Mouse (Mus musculus): ENCODE data around the gene Figla.

The Figla gene

DNA sequence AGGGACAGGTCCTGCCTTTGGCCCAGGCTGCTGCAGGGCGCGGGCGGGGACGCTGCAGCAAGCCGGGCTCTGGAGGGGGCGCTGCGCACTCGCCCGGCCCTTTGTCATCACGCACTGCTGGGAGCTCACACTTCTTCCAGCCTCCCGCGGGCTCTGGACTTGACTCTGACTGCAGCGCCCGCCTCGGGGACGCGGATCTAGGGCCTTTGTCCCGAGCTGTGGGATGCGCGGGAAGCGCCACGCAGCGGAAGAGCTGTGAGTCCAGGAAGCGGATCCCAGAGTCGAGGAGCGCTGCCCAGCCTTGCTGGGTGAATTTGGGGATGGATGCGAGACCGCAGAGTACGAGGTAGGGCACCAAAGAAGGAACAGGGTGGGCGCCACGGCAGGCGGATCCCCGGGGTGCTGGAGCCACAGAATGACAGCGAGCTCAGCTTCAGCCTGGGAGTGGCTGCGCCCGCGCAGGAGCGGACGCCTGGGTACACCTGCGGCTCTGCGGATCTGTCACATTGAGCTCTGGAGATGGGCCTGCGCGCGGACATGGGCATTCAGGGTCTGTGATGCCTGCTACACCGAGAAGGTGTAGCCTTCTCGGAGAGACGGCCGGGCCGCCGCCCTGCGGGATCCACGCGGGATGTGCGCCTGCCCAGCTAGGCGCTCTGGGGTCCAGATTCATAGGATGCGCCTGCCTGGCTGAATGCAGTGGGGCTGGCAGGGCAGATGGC lies 12.8 kb downstream of the Figla start, which contains the start of gene Add2:
Add2 (plus strand) TSS at position 81 of the 722 bp plus-strand sequence.
- DNase-seq (ENCODE audit: low read depth, low spot score), result peak; percentile 93

DNA sequence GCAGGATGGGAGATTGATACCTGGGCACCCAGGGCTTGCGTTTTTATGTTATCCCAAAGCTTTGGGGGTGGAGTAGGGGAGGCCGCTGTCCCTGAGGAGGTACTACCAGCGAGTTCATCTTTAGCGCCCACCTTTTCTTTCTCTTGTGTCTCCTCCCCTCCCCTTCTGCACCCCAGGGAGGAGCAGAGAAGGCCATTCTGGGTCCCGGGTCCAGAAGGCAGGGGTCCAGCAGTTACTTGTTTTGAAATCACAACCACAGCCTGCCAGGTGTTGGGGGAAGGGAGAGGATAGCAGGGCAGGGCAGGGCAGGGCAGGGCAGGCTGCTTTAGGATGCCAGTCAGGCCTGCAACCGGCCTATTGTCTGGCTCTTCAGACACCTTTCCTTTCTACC lies 13.3 kb downstream of the Figla start:
- peak; percentile 54 for DNase-seq (ENCODE audit: low read depth, low spot score)

GRCm38 (mm10) chr6:86031527-86031926 lies 15.6 kb downstream of the Figla start:
- peak; percentile 89 for DNase-seq (ENCODE audit: low read depth, low spot score)

DNA sequence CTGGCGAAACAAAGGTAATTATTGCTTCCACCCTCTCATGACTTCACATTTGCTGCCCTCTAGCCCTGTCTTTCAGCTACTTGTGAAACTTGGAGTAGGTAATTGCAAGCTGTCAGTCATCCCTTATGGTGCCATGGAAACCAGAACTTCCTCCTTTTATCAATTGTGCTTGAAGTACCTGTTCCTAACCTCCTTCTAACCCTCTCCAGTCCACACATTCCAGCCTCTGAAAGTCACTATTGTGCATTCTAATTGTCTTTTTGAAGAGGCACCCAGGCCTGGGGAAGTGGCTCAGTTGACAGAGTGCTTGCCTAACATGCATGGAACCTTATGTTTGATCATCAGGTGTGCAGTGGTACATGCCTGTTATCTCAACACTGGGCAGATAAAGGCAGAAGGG lies 17.7 kb downstream of the Figla start:
- DNase-seq (ENCODE audit: low read depth, low spot score), result no peak

DNA sequence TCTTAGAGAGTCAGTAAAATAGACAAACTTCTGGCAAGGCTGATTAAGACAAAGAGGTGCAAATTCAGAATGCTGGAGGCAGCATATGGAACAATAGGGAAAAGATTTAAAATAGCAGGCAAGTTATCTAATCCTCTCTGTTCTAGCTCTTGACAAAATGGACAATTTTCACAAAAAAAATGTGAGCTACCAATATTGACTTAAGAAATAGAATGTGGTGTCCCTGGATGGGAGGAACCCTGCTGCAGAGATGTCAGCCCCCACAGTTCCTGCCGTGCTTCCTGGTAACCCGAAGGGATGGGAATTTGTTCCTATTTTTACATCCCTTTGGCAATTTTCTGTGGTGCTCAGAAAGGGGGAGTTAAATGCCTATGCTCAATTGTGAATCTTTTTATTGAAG lies 22.9 kb downstream of the Figla start:
- DNase-seq (ENCODE audit: low read depth, low spot score), result peak; percentile 89

GRCm38 (mm10) chr6:86040140-86040539 lies 24.2 kb downstream of the Figla start:
- peak; percentile 83 for DNase-seq (ENCODE audit: low read depth, low spot score)

DNA sequence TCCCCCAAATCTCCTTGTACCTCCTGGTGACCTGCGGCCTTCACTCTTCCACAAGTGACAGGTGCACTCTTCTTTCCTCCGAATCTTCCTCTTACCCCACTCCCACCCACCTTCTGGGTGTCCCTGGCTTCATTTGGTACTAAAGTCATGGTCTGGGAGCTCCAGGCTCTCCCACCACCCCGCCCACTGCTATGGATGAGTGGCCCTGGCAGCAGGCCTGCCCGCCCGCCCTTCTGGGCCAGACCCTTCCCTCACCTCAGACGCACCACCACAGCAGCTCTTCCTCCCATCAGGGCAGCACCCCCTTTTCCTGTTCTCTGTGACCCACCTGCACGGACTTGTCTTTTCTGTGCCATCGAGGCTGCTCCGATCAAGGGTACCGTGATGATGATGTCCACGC lies 31.5 kb downstream of the Figla start:
- no peak for DNase-seq (ENCODE audit: low read depth, low spot score)

GRCm38 (mm10) chr6:86048509-86048908 lies 32.5 kb downstream of the Figla start:
- peak; percentile 92 for DNase-seq (ENCODE audit: low read depth, low spot score)

- DNase-seq (ENCODE audit: low read depth, low spot score), result no peak
These were observed 34.8 kb downstream of the Figla start for GRCm38 (mm10) chr6:86050586-86051268.

DNA sequence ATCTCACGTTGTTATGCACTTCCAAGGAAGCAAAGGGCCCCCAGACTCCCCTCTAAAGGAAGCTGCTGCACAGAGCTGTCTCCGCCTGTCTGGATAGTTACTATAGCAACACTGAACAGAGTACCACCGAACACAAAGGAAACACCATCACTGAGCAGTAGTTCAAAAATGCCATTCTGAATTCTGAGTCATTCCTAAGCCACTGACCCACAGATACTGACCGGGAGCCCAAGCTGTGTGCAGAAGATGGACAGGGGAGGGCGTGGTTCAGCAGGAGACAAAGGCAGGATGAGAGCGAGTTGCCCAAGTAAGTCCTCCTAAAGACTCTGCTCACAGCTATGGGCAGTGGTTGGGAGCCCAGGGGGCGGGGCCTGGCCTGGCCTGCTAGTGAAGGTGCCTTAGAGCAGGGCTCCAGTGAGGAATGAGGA lies 36.1 kb downstream of the Figla start:
- peak; percentile 47 for DNase-seq (ENCODE audit: low read depth, low spot score)

GRCm38 (mm10) chr6:86052556-86052955 lies 36.6 kb downstream of the Figla start:
- DNase-seq (ENCODE audit: low read depth, low spot score), result no peak

DNA sequence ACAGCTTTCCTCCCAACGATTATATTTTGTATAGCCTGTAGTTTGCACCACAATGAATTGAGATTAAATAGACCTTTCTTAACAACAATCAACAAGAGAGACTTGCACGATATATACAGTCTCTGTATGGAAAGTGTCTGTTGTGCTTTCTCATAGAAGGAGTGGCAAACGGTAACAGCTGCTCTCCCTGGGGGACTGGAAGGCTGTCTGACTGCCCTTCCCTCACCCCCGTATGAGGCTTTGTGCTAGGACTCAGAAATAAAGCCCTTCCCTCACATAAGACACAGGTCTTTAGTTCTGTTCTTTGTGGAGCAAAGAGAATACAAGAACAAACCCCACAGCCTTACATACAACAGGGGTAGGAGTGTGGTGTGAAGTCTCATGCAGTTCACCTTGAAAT lies 37.1 kb downstream of the Figla start:
- DNase-seq (ENCODE audit: low read depth, low spot score), result no peak

DNA sequence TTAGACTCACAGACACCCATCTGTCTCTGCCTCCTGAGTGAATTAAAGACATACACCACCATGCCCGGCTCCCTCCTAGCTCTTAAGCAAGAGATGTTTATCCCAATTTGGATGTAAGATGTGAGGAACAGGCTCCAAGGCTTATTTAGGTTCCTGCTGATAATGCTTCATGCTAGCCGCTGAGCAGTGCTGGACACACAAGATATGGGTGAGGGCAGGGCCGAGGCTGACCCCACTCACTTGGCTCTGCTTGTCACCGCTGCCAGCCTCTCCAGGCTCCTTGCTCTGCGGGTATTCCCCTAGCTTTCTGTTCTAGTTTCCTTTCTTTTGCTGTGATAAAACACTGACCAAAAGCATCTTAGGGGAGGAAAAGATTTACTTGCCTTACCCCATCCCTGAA lies 37.6 kb downstream of the Figla start:
- DNase-seq (ENCODE audit: low read depth, low spot score), result no peak

GRCm38 (mm10) chr6:86058475-86058874 lies 42.5 kb downstream of the Figla start:
- peak; percentile 48 for DNase-seq (ENCODE audit: low read depth, low spot score)

DNA sequence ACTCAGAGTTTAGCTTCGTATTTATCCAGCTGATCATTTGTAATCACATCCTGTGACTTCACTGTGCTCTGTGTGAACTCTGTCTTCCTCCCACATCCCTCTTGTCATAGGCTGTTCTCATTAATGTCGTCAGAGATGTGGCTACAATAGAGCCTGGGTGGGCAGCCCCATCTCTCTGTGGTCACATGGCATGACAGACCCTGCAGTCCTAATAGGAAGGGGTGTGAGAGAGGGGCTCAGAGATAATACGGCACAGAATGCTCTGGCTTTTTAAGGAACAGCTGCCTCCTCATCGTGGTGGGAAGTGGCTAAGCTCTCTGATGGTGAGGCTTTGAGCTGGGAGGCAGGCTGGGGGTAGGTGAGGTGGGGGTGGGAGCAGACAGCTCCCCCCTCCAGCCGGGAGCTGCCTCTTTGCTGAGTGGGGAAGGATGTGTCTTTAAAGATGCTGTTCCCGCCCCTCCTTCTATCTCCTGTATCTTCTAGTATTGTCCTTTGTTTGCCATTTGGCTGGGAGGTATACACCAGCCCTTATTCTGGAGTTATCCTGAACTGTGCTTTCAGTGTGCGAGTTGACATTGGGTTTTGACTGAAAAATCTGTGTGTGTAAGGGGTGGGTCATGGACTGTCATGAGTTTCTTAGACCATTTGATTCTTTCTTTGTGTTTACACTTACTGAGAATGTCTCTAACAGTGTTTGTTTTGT lies 43.3 kb downstream of the Figla start:
- DNase-seq (ENCODE audit: low read depth, low spot score), result peak; percentile 63

- peak; percentile 80 for DNase-seq (ENCODE audit: low read depth, low spot score)
These were observed 44.2 kb downstream of the Figla start for GRCm38 (mm10) chr6:86060170-86060569.

DNA sequence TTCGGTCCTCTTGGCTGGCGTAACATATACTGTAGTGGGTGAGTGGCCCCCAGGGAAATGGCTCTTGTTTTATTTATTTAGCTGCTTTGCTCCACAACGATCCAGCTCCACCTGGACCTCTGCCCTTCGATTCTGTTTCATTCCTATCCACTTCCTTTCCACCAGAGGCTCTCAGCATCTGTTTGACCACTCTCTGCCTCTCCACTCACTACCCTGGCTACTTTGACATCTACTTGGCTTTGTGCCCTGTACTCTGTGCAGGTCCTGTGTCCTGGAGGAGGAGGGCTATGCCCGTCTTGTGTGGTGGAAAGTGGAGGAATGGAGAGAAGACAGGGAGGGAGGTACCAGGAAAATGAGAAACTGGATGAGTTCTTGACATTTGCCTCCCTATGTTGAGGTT lies 46.3 kb downstream of the Figla start:
- DNase-seq (ENCODE audit: low read depth, low spot score), result no peak

- DNase-seq (ENCODE audit: low read depth, low spot score), result peak; percentile 79
These were observed 46.7 kb downstream of the Figla start for GRCm38 (mm10) chr6:86062684-86063083.

DNA sequence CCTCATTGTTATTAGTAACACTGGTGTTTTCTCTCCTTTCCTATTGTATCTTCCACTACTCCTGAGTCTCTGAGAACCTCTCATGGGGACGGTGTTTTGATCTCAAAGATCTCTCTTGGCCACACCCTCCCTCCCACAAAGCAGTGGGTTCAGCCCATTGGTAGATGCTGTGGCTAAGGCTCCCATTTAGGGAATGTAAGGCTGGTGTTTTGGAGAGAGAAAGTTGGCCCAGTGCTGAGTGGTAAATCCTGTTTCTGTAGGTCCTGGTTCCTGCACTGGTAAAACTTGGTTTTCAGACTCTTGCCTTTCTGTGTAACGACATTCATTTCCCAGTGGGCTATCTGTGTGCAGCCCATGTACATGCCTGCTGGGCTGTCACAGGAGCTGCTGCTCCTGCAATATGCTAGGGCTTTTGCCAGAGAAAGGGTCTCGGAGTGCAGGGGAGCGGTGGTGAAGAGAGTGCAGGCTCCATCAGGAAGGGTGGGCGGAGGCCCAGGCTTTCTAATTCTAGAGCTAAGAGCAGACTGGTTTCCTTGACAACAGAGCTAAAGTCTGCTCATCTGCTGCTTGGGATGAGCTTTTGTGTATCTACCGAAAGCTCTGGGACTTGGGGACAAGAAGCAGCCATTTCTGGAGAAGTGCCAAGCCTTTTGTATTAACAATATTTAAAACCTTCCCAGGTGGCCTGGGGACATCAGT lies 48.5 kb downstream of the Figla start:
- DNase-seq (ENCODE audit: low read depth, low spot score), result peak; percentile 96

DNA sequence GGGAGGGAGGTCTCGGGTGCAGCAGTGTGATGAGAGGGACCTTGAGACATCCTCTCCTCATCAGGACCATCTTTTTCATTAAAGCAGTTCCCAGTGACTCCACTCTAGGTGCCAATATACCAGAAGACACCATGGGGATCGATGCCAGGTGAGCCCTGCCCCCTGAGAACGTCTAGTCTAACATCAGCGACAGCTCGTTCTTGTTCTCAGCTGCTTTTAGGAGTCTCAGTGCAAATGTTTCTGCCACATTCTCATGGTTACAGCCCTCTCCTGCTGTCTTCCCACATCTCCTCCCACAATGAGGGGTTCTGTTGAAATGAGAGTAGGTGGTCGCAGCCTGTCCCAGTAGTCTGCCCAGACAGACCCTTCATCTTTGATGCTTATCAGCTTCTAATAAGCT lies 50.8 kb downstream of the Figla start:
- DNase-seq (ENCODE audit: low read depth, low spot score), result peak; percentile 45

- DNase-seq (ENCODE audit: low read depth, low spot score), result peak; percentile 87
These were observed 51.2 kb downstream of the Figla start for GRCm38 (mm10) chr6:86067145-86067544.

DNA sequence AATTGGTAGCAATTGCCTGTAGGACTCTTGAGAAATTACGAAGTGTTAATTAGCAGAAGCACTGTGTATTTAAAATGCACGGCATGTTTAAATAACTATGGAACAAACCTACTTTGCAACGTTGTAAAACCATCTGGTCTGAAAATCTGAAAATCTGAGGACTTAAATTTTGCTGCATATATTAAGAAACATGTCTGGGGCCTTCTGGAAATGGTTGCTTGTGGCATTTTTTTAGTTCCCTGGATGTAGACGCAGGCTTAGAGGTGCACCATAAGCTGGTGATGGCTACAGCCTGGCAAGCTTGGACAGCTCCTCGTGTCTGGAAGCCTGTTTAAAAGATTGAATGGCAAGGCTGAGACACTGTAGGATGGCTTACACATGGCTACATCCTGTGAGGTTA lies 53.0 kb downstream of the Figla start:
- peak; percentile 74 for DNase-seq (ENCODE audit: low read depth, low spot score)
